Mouse (Mus musculus): ENCODE data around the gene Pou2f1. TPM values are rescaled to one million over a fixed set of nuclear protein-coding genes. Genes with fewer than 3 reads are reported as not detected.

Pou2f1 gene
- total and polyA plus RNA-seq, 2 experiments from 2014 or later = 21.5 to 27.2 TPM

DNA sequence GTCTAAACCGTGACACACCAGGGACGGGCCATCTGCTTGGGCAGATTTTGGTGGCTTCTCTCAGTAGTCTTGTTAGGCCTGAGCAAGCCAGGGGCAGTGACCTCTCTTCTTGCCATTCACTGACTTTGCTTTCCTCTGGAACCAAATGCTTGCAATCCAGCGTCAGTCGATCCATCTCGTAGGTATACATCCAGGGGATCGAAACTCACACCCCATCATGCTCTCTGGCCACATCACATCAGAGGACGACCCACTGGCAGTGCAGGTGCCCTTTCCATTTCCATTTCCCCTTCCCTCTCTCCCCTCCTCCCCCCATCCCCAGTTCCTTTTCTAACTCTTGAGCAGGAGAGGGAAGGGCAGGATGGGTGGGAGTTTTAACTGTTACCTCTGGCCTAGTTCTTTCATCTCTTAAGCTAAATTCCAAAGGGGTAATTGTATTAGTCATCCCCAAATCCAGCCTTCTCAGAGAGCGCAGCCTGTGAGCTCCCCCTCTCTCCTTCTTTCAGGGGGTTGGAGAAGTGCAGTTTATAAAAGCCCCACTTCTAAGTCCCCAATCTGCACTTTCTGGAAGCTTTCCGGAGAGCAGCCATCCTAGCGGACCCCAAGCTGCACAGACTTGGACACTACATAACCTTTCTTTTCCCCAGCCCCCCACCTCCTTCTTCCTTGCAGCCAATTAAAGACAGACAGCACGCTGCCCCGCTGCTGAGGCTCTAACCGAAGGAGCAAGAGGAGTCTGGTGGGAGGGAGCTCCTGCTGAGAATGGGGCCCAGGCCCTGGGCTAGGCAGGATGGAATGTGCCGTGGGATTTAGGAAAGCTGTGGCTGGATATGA, 42.8 kb upstream of the Pou2f1 start:
- no peak overlapping the region for H3K27ac ChIP-seq (ENCODE audit: low read depth, low read length)
- WGBS = 28% methylated on average over 14 of the region's 14 CpGs
- peak overlapping the region; percentile 4; the same call in 1 of the 2 replicates for H3K4me2 ChIP-seq (ENCODE audit: low read depth, low read length, poor library complexity, severe bottlenecking)
- no peaks in the 10 kb centered on the region for H3K36me3 ChIP-seq (ENCODE audit: insufficient read depth, low read length)
- no peak overlapping the region for H3K9ac ChIP-seq (replicated peaks; ENCODE audit: low read length, poor library complexity, severe bottlenecking)
- H3K27me3 ChIP-seq (ENCODE audit: insufficient read depth, low read length) = 0 out of 2 replicates have a peak, but pooled peaks cover 3% of the 10 kb centered on the region
- TF ChIP-seq CTCF (IDR thresholded peaks at IDR 0.05) = no peak
- no peak overlapping the region for H3K4me3 ChIP-seq (ENCODE audit: low read depth, low read length)
- ATAC-seq (ENCODE audit: low FRiP score) (no peak), DNase-seq (ENCODE audit: low spot score) (no peak)
- 0 out of 2 replicates have a peak, but pooled peaks cover 6% of the 10 kb centered on the region for H3K4me1 ChIP-seq (ENCODE audit: insufficient read depth, low read length)
- no peaks in the 10 kb centered on the region for H3K9me3 ChIP-seq (ENCODE audit: low read length)

DNA sequence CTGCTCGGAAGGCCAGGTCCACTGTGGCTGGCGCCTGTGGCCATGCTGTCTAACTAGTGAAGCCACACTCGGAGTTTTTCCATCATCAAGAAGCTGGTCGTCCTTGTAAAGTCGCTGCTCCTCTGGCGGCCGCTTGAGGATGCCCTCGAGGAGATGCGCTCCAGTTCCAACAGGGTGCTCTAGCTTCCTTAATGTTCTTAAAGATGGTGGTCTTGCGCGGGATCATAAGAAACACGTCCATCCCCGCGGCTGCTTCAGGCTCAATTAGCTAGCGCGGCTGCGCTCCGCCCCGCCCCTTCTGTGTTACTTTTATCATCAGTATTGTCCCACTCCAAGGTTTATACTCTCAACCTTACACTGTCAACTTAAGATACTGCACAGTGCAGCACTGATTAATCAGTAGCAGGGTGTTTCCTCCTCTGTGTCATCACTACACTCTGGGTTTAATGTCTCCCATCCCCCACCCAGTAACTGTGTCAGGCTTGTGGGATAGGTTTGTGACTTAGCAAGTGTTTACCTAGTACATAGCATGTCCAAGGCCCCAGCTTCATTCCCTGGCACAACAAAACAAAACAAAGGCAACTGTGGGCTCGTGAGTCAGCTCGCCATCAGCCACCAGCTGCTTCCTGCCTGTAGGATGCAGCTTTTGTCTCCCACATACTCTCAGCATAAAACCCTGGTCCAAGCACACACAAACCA, 41.1 kb upstream of the Pou2f1 start:
- TF ChIP-seq CTCF (IDR thresholded peaks at IDR 0.05) = no peak
- no peak for DNase-seq (ENCODE audit: low spot score)
- Histone ChIP-seq H3K27ac (ENCODE audit: low read depth, low read length) (no peak overlapping the region), H3K9me3 (ENCODE audit: low read length) (no peaks in the 10 kb centered on the region), H3K4me3 (ENCODE audit: low read depth, low read length) (no peak overlapping the region), H3K4me1 (ENCODE audit: insufficient read depth, low read length) (0 out of 2 replicates have a peak, but pooled peaks cover 6% of the 10 kb centered on the region), H3K27me3 (ENCODE audit: insufficient read depth, low read length) (0 out of 2 replicates have a peak, but pooled peaks cover 3% of the 10 kb centered on the region), H3K9ac (replicated peaks; ENCODE audit: low read length, poor library complexity, severe bottlenecking) (no peak overlapping the region), H3K36me3 (ENCODE audit: insufficient read depth, low read length) (no peaks in the 10 kb centered on the region), H3K4me2 (ENCODE audit: low read depth, low read length, poor library complexity, severe bottlenecking) (no peak overlapping the region)
- ATAC-seq (ENCODE audit: low FRiP score) = no peak
- WGBS = 71% methylated on average over 21 of the region's 21 CpGs

DNA sequence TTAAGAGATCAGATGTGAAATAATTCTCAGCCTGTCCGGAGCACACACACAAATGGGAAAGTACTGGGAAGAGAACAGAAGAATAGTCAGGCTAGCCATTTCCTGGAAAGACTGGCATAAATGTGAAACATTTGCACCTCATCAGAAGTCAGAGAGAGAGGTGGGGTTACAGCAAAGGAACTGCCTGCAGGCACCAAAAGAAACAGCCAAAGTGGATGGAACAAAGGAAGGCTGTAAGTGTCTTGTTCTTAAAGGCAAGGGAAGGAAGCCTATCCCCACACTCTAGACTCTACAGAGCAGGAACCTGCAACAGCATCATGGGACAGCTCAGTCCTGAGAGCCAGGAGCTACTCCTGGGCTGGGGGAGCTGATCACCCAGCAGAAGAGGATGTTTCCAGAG, 39.0 kb upstream of the Pou2f1 start:
- no peak overlapping the region for H3K27ac ChIP-seq (ENCODE audit: low read depth, low read length)
- H3K9ac ChIP-seq (replicated peaks; ENCODE audit: low read length, poor library complexity, severe bottlenecking) = no peak overlapping the region
- DNase-seq (ENCODE audit: low spot score) (no peak), ATAC-seq (ENCODE audit: low FRiP score) (no peak)
- H3K27me3 ChIP-seq (ENCODE audit: insufficient read depth, low read length) = 0 out of 2 replicates have a peak, but pooled peaks cover 2% of the 10 kb centered on the region
- H3K4me2 ChIP-seq (ENCODE audit: low read depth, low read length, poor library complexity, severe bottlenecking) = no peak overlapping the region
- 38% methylated on average over 1 of the region's 1 CpGs for WGBS
- no peak for TF ChIP-seq CTCF (IDR thresholded peaks at IDR 0.05)
- no peaks in the 10 kb centered on the region for H3K36me3 ChIP-seq (ENCODE audit: insufficient read depth, low read length)
- 0 out of 2 replicates have a peak, but pooled peaks cover 3% of the 10 kb centered on the region for H3K4me1 ChIP-seq (ENCODE audit: insufficient read depth, low read length)
- no peak overlapping the region for H3K4me3 ChIP-seq (ENCODE audit: low read depth, low read length)
- H3K9me3 ChIP-seq (ENCODE audit: low read length) = no peaks in the 10 kb centered on the region

DNA sequence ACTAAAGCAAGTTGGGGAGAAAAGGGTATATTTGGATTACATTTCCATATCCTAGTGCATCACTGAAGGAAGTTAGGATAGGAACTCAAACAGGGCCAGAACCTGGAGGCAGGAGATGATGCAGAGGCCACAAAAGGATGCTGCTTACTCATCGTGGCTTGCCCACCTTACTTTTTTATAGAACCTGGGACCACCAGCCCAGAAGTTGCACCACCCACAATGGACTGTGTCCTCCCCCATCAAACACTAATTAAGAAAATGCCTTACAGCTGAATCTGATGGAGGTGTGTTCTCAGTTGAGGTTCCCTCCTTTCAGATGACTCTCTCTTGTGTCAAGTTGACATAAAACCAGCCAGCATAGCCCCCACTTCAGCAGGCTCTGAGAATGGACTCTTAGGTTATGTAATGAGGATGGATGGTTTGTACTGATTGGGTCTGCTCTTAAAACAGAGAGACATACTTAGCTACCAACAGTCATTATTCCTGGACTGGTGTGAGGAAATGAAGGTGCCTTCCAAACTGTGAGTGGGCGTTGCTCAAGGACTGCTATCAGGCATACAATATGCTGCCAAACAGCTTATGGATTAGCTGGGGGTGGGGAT, 36.4 kb upstream of the Pou2f1 start:
- Histone ChIP-seq H3K9ac (replicated peaks; ENCODE audit: low read length, poor library complexity, severe bottlenecking) (no peak overlapping the region), H3K4me3 (ENCODE audit: low read depth, low read length) (no peak overlapping the region), H3K4me1 (ENCODE audit: insufficient read depth, low read length) (no peaks in the 10 kb centered on the region), H3K4me2 (ENCODE audit: low read depth, low read length, poor library complexity, severe bottlenecking) (no peak overlapping the region), H3K36me3 (ENCODE audit: insufficient read depth, low read length) (no peaks in the 10 kb centered on the region), H3K27me3 (ENCODE audit: insufficient read depth, low read length) (no peaks in the 10 kb centered on the region), H3K27ac (ENCODE audit: low read depth, low read length) (no peak overlapping the region), H3K9me3 (ENCODE audit: low read length) (no peaks in the 10 kb centered on the region)
- no peak for DNase-seq (ENCODE audit: low spot score)
- no peak for ATAC-seq (ENCODE audit: low FRiP score)
- no peak for TF ChIP-seq CTCF (IDR thresholded peaks at IDR 0.05)
- 92% methylated on average over 2 of the region's 2 CpGs for WGBS

DNA sequence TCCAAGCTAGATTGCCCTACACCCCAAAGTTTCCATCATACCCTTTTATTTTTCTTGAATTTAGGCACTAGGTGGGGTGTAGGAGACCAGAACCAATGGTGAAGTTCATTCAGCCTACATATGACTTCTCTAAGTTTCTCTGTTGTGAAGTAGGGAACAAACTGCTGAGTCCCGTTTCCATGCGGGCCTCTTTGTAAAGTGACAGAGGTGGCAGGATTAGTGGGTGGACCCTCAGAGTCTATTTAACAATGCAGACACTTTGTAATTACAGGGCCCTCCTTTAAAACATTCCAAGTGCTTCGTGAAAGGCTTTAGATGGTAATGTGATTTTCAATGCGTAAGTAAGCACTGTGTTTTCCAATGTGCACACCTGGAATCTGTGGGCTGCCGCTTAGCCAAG, 32.6 kb upstream of the Pou2f1 start:
- ATAC-seq (ENCODE audit: low FRiP score) = no peak
- no peaks in the 10 kb centered on the region for H3K27me3 ChIP-seq (ENCODE audit: insufficient read depth, low read length)
- no peak overlapping the region for H3K4me2 ChIP-seq (ENCODE audit: low read depth, low read length, poor library complexity, severe bottlenecking)
- H3K9ac ChIP-seq (replicated peaks; ENCODE audit: low read length, poor library complexity, severe bottlenecking) = no peak overlapping the region
- no peaks in the 10 kb centered on the region for H3K4me1 ChIP-seq (ENCODE audit: insufficient read depth, low read length)
- DNase-seq (ENCODE audit: low spot score) = no peak
- no peaks in the 10 kb centered on the region for H3K9me3 ChIP-seq (ENCODE audit: low read length)
- WGBS = 13% methylated on average over 5 of the region's 5 CpGs
- no peak overlapping the region for H3K27ac ChIP-seq (ENCODE audit: low read depth, low read length)
- no peak for TF ChIP-seq CTCF (IDR thresholded peaks at IDR 0.05)
- no peak overlapping the region for H3K4me3 ChIP-seq (ENCODE audit: low read depth, low read length)
- no peaks in the 10 kb centered on the region for H3K36me3 ChIP-seq (ENCODE audit: insufficient read depth, low read length)
